Mouse (Mus musculus): ENCODE measurements around the gene Naa38.
"Not testable (repeated sequence)": the region's sequence is repeated elsewhere in the genome, so short reads cannot be mapped to it uniquely, and the experiment has no call there.

Naa38 gene

GRCm38 (mm10) chr11:69395235-69395633 lies at the start of gene Naa38, which contains the start of gene Cyb5d1:
Gene Naa38, plus strand, starts transcription at chr11:69395487.
Gene Cyb5d1, minus strand, starts transcription at chr11:69395631.
- not testable (repeated sequence) for DNase-seq (ENCODE audit: extremely low read depth, low read depth)

- DNase-seq (ENCODE audit: extremely low read depth, low read depth), result no peak
Observed at GRCm38 (mm10) chr11:69346441-69346840, 48.8 kb upstream of the Naa38 start.

GRCm38 (mm10) chr11:69356544-69356943 lies 38.7 kb upstream of the Naa38 start:
- DNase-seq (ENCODE audit: extremely low read depth, low read depth), result no peak

- DNase-seq (ENCODE audit: extremely low read depth, low read depth), result no peak
Observed at GRCm38 (mm10) chr11:69357690-69358089, 37.6 kb upstream of the Naa38 start.

- DNase-seq (ENCODE audit: extremely low read depth, low read depth), result no peak
Observed at GRCm38 (mm10) chr11:69362021-69362420, 33.3 kb upstream of the Naa38 start.

GRCm38 (mm10) chr11:69362479-69362878 lies 32.8 kb upstream of the Naa38 start:
- DNase-seq (ENCODE audit: extremely low read depth, low read depth), result no peak

GRCm38 (mm10) chr11:69364376-69364775 lies 30.9 kb upstream of the Naa38 start:
- no peak for DNase-seq (ENCODE audit: extremely low read depth, low read depth)

- no peak for DNase-seq (ENCODE audit: extremely low read depth, low read depth)
Observed at GRCm38 (mm10) chr11:69364910-69365309, 30.4 kb upstream of the Naa38 start.

- DNase-seq (ENCODE audit: extremely low read depth, low read depth), result no peak
Observed at GRCm38 (mm10) chr11:69365722-69366121, 29.6 kb upstream of the Naa38 start.

- DNase-seq (ENCODE audit: extremely low read depth, low read depth), result peak; percentile 89
Observed at GRCm38 (mm10) chr11:69366157-69366854, 29.0 kb upstream of the Naa38 start.

- DNase-seq (ENCODE audit: extremely low read depth, low read depth), result peak; percentile 18
Observed at GRCm38 (mm10) chr11:69366855-69367615, 28.3 kb upstream of the Naa38 start.

GRCm38 (mm10) chr11:69367616-69368355 lies 27.5 kb upstream of the Naa38 start:
- no peak for DNase-seq (ENCODE audit: extremely low read depth, low read depth)

GRCm38 (mm10) chr11:69368356-69369214 lies 26.7 kb upstream of the Naa38 start:
- DNase-seq (ENCODE audit: extremely low read depth, low read depth), result no peak

GRCm38 (mm10) chr11:69369215-69369989 lies 25.9 kb upstream of the Naa38 start, which contains the start of gene Chd3:
Gene Chd3, minus strand, starts transcription at chr11:69369406.
- DNase-seq (ENCODE audit: extremely low read depth, low read depth), result no peak

GRCm38 (mm10) chr11:69369990-69370816 lies 25.1 kb upstream of the Naa38 start:
- peak; percentile 17 for DNase-seq (ENCODE audit: extremely low read depth, low read depth)

GRCm38 (mm10) chr11:69370817-69371215 lies 24.5 kb upstream of the Naa38 start:
- DNase-seq (ENCODE audit: extremely low read depth, low read depth), result no peak

- no peak for DNase-seq (ENCODE audit: extremely low read depth, low read depth)
Observed at GRCm38 (mm10) chr11:69371601-69372000, 23.7 kb upstream of the Naa38 start.

- peak; percentile 85 for DNase-seq (ENCODE audit: extremely low read depth, low read depth)
Observed at GRCm38 (mm10) chr11:69372056-69372779, 23.1 kb upstream of the Naa38 start.

GRCm38 (mm10) chr11:69372780-69373170 lies 22.5 kb upstream of the Naa38 start:
- DNase-seq (ENCODE audit: extremely low read depth, low read depth), result no peak

All from MEL-GATA-1-ER (cell line).